Mouse (Mus musculus) adipocyte (in vitro differentiated cells): ENCODE measurements around the gene Srd5a3.
A peak's percentile ranks its signal among the peaks of the same experiment; 100 is the strongest.

Experiments
- DNase-seq: peaks from one replicate; pipeline ENCODE4 v3.0.0-alpha.2; 2016; ENCODE audit warnings: low spot score

Gene Srd5a3

GRCm38 (mm10) chr5:76153430-76153829 is 13.4 kb downstream of the Srd5a3 start:
- no peak for DNase-seq

GRCm38 (mm10) chr5:76154434-76155165 is 14.5 kb downstream of the Srd5a3 start:
- DNase-seq, result no peak

GRCm38 (mm10) chr5:76159555-76159954 is 19.5 kb downstream of the Srd5a3 start:
- no peak for DNase-seq

GRCm38 (mm10) chr5:76160086-76160485 is 20.0 kb downstream of the Srd5a3 start:
- no peak for DNase-seq

GRCm38 (mm10) chr5:76161491-76161890 is 21.4 kb downstream of the Srd5a3 start:
- DNase-seq, result no peak

GRCm38 (mm10) chr5:76162926-76163325 is 22.9 kb downstream of the Srd5a3 start:
- no peak for DNase-seq

GRCm38 (mm10) chr5:76163828-76164390 is 23.8 kb downstream of the Srd5a3 start:
- no peak for DNase-seq

- DNase-seq, result no peak
Measured at GRCm38 (mm10) chr5:76164827-76165226, 24.8 kb downstream of the Srd5a3 start.

GRCm38 (mm10) chr5:76170522-76170921 is 30.5 kb downstream of the Srd5a3 start:
- no peak for DNase-seq

- DNase-seq, result no peak
Measured at GRCm38 (mm10) chr5:76171039-76171438, 31.0 kb downstream of the Srd5a3 start.

GRCm38 (mm10) chr5:76175051-76175450 is 35.0 kb downstream of the Srd5a3 start:
- no peak for DNase-seq

GRCm38 (mm10) chr5:76176411-76176810 is 36.3 kb downstream of the Srd5a3 start:
- no peak for DNase-seq

- no peak for DNase-seq
Measured at GRCm38 (mm10) chr5:76176841-76177240, 36.8 kb downstream of the Srd5a3 start.

GRCm38 (mm10) chr5:76177664-76178063 is 37.6 kb downstream of the Srd5a3 start:
- DNase-seq, result no peak

- DNase-seq, result no peak
Measured at GRCm38 (mm10) chr5:76179171-76179570, 39.1 kb downstream of the Srd5a3 start.

GRCm38 (mm10) chr5:76179791-76180190 is 39.7 kb downstream of the Srd5a3 start:
- DNase-seq, result no peak

GRCm38 (mm10) chr5:76182326-76182725 is 42.3 kb downstream of the Srd5a3 start:
- DNase-seq, result peak; percentile 69

- no peak for DNase-seq
Measured at GRCm38 (mm10) chr5:76183043-76183749, 43.1 kb downstream of the Srd5a3 start.

GRCm38 (mm10) chr5:76183750-76184261 is 43.7 kb downstream of the Srd5a3 start, which contains the start of gene Tmem165:
Tmem165 (plus strand) TSS chr5:76183880.
- DNase-seq, result peak; percentile 93

GRCm38 (mm10) chr5:76184286-76185080 is 44.4 kb downstream of the Srd5a3 start:
- peak; percentile 74 for DNase-seq

GRCm38 (mm10) chr5:76187885-76188284 is 47.8 kb downstream of the Srd5a3 start:
- DNase-seq, result no peak

- DNase-seq, result no peak
Measured at GRCm38 (mm10) chr5:76190609-76191008, 50.5 kb downstream of the Srd5a3 start.
